Mouse (Mus musculus) ES-Bruce4 (cell line): ENCODE data around the gene Cebpg. TPM values are rescaled to one million over a fixed set of nuclear protein-coding genes. Genes with fewer than 3 reads are reported as not detected.

Source experiments
- H3K27ac ChIP-seq: 2 replicates; pipeline ENCODE4 v1.5.1; 2012; ENCODE audit warnings: low read length, inconsistent platforms; ENCODE audit not compliant: insufficient read depth
- H3K27me3 ChIP-seq: 2 replicates; pipeline ENCODE4 v1.6.1; 2012; ENCODE audit warnings: mild to moderate bottlenecking, low read length, inconsistent platforms; ENCODE audit not compliant: control insufficient read depth, poor library complexity, insufficient read depth, severe bottlenecking
- H3K36me3 ChIP-seq: 2 replicates; pipeline ENCODE4 v1.6.1; 2012; ENCODE audit warnings: inconsistent platforms, mild to moderate bottlenecking, low read length, moderate library complexity; ENCODE audit not compliant: control insufficient read depth, poor library complexity, insufficient read depth, severe bottlenecking
- H3K4me1 ChIP-seq: one replicate; pipeline ENCODE4 v1.8.1; 2011; ENCODE audit warnings: low read length; ENCODE audit not compliant: control insufficient read depth, insufficient read depth
- H3K4me3 ChIP-seq: 2 replicates; pipeline ENCODE4 v1.5.1; 2011; ENCODE audit warnings: low read depth, mild to moderate bottlenecking, low read length
- H3K9ac ChIP-seq: 2 replicates; pipeline ENCODE4 v1.6.1; 2012; ENCODE audit warnings: low read depth, mild to moderate bottlenecking, inconsistent platforms; ENCODE audit not compliant: poor library complexity, severe bottlenecking
- H3K9me3 ChIP-seq: replicated peaks from 2 replicates; pipeline ENCODE4 v1.6.1; 2012; ENCODE audit warnings: mild to moderate bottlenecking, low read length, inconsistent platforms; ENCODE audit not compliant: control insufficient read depth, poor library complexity, insufficient read depth, severe bottlenecking
- CTCF ChIP-seq: IDR thresholded peaks from one replicate; pipeline ENCODE4 v1.8.1; 2011; ENCODE audit warnings: low read depth, low read length
- EP300 ChIP-seq: IDR thresholded peaks from 2 replicates; pipeline ENCODE4 v1.6.1; 2011; ENCODE audit warnings: low read depth, low read length; ENCODE audit not compliant: insufficient read depth
- POLR2A ChIP-seq: IDR thresholded peaks from one replicate; pipeline ENCODE4 v1.8.1; 2011; ENCODE audit warnings: low read length; ENCODE audit not compliant: insufficient read depth
- polyA plus RNA-seq: library from polyadenylated mRNA; stranded (reverse); fragments of >200 nt; gene quantifications from 2 replicates; pipeline ENCODE4 v1.2.4, GENCODE M21; 2011; ENCODE audit warnings: low read depth; ENCODE audit not compliant: missing spikeins, insufficient read depth, insufficient read length

Gene Cebpg
- polyA plus RNA-seq, 1 experiment: 33.0 TPM

- Histone ChIP-seq H3K4me3 (no peak overlapping the region), H3K9ac (no peak overlapping the region), H3K27me3 (no peaks in the 10 kb centered on the region), H3K27ac (no peak overlapping the region), H3K4me1 (peaks cover 3% of the 10 kb centered on the region), H3K36me3 (no peaks in the 10 kb centered on the region), H3K9me3 (no peaks in the 10 kb centered on the region)
- TF ChIP-seq CTCF: no peak
- TF ChIP-seq POLR2A: no peak
- TF ChIP-seq EP300: no peak
Measured at GRCm38 (mm10) chr7:35084565-35085360, 28.4 kb upstream of the Cebpg start.

DNA sequence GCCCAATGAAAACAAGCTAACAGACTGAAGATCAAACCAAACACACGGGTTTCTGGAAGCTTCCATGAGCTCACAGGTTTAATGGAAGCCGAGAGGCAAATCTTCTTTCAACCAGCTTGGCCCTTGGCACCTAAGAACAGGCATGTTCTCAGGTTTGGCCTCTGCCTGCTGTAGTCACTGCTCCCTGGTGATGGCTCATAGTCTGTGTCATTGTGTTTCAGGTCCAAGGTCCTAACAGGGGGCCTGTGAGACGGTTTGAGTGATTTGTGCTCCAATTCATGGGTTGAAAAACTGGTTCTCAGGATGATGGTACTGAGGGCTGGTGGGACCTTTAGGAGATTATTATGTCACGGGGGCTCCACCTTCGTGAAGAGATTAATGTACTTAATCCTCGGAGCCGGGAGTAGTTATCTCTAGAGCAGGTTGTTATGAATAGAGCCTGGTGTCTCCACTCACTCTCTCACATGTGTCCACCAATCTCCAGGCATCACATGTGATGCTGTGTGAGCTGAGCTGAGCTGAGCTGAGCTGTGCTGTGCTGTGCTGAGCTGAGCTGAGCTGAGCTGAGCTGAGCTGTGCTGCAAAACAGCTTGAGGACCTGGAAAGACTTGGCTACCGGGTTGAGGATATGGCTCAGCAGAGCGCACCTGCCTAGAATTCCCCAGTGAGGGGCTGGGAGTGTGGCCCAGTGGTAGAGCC is 25.2 kb upstream of the Cebpg start:
- Histone ChIP-seq H3K27ac (no peak overlapping the region), H3K36me3 (no peaks in the 10 kb centered on the region), H3K9me3 (no peaks in the 10 kb centered on the region), H3K27me3 (no peaks in the 10 kb centered on the region), H3K9ac (no peak overlapping the region), H3K4me3 (no peak overlapping the region), H3K4me1 (peaks cover 3% of the 10 kb centered on the region)
- no peak for TF ChIP-seq POLR2A
- no peak for TF ChIP-seq CTCF
- TF ChIP-seq EP300: no peak

DNA sequence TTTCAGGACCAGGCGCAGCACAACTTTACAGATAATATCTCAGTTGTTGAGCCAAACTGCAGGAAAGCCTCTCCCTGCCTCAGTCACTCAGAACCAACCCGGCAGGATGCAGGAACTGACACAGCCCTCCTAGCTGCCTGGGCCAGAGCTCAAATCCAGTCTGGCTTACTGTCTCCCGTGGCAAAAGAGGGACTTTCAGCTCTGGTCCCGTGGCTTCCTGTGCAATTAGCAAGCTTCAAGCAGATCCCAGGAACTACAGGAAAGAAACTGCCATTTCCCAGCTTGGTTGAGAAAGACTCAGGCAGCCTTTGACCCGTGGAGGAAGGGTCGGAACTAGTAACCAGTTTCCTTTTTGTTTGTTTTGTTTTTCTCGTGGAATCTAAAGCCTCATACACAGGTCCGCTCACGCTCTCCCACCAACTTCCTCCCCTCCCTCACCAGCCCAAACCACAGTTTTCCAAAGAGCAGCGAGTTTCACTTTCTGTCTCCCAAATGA is 24.5 kb upstream of the Cebpg start:
- Histone ChIP-seq H3K4me3 (no peak overlapping the region), H3K27me3 (no peaks in the 10 kb centered on the region)

GRCm38 (mm10) chr7:35076645-35077044 is 20.3 kb upstream of the Cebpg start:
- H3K27ac ChIP-seq: no peak overlapping the region
- H3K4me3 ChIP-seq: no peak overlapping the region
- H3K4me1 ChIP-seq: no peaks in the 10 kb centered on the region
- H3K9ac ChIP-seq: no peak overlapping the region
- no peaks in the 10 kb centered on the region for H3K27me3 ChIP-seq
- no peaks in the 10 kb centered on the region for H3K36me3 ChIP-seq
- TF ChIP-seq CTCF: no peak
- no peak for TF ChIP-seq EP300
- TF ChIP-seq POLR2A: no peak
- no peaks in the 10 kb centered on the region for H3K9me3 ChIP-seq

More for the DNA sequence above, 24.5 kb upstream of the Cebpg start:
- no peaks in the 10 kb centered on the region for H3K36me3 ChIP-seq
- no peak for TF ChIP-seq EP300
- TF ChIP-seq CTCF: no peak
- TF ChIP-seq POLR2A: no peak
- no peak overlapping the region for H3K9ac ChIP-seq
- no peaks in the 10 kb centered on the region for H3K9me3 ChIP-seq
- no peak overlapping the region for H3K27ac ChIP-seq
- H3K4me1 ChIP-seq: no peaks in the 10 kb centered on the region

GRCm38 (mm10) chr7:35066640-35067212 is 10.4 kb upstream of the Cebpg start:
- no peak for TF ChIP-seq CTCF
- no peak for TF ChIP-seq EP300
- TF ChIP-seq POLR2A: no peak
- Histone ChIP-seq H3K27ac (no peak overlapping the region), H3K9me3 (no peaks in the 10 kb centered on the region), H3K4me3 (no peak overlapping the region), H3K36me3 (no peaks in the 10 kb centered on the region), H3K9ac (no peak overlapping the region), H3K27me3 (no peaks in the 10 kb centered on the region), H3K4me1 (no peaks in the 10 kb centered on the region)

GRCm38 (mm10) chr7:35065958-35066357 is 9.6 kb upstream of the Cebpg start:
- Histone ChIP-seq H3K4me1 (no peaks in the 10 kb centered on the region), H3K36me3 (no peaks in the 10 kb centered on the region), H3K9ac (no peak overlapping the region), H3K9me3 (no peaks in the 10 kb centered on the region), H3K27me3 (no peaks in the 10 kb centered on the region), H3K4me3 (no peak overlapping the region), H3K27ac (no peak overlapping the region)
- TF ChIP-seq CTCF: no peak
- TF ChIP-seq POLR2A: no peak
- no peak for TF ChIP-seq EP300
